In genomic region chr9:108806831-108807230, GRCm38 (mm10) we compare ENCODE assay signal across 13 mouse cellular contexts. TPM values are rescaled to one million over a fixed set of nuclear protein-coding genes. Genes with fewer than 3 reads are reported as not detected.
DNase-seq lines count a peak whose midpoint lies in the region; ATAC-seq lines count a peak whose summit lies in the region.
"Had no signal": no experiment of that assay in that cellular context is flagged by ENCODE, and none has a peak within 500 bp of the region (broad histone marks: within the 10 kb centered on the region; RNA-seq: fewer than 3 reads in every experiment).

No protein-coding gene starts in this region.

- peak overlapping the region; percentile 44 for H3K9ac ChIP-seq in liver, embryonic 12.5 days
- H3K9ac ChIP-seq: hindbrain, embryonic 12.5 days had no signal

- H3K27me3 ChIP-seq in liver, embryonic 12.5 days (replicated peaks): no peaks in the 10 kb centered on the region
- H3K27me3 ChIP-seq: hindbrain, embryonic 12.5 days; Patski had no signal

- H3K9me3 ChIP-seq in liver, embryonic 12.5 days (replicated peaks): no peaks in the 10 kb centered on the region
- H3K9me3 ChIP-seq: hindbrain, embryonic 12.5 days had no signal

- DNase-seq in cerebellum, adult 9-11 months: peak; percentile 63
- DNase-seq in c-Kit-positive CD71-positive TER-119-positive erythroid progenitor cells, embryonic 14.5 days (ENCODE audit: low spot score): peak; percentile 29
- peak; percentile 56 to 59 for DNase-seq in heart, adult 9 months (ENCODE audit: low spot score in 2 of 2)
- DNase-seq in urinary bladder, postnatal 4 days (ENCODE audit: low spot score in 2 of 2): no peak
- no peak for DNase-seq in layer of hippocampus, postnatal 25 days (ENCODE audit: extremely low spot score in 1 of 2, low spot score in 1 of 2)
- DNase-seq: B cell, adult 2 months; kidney, postnatal 4 days had no signal

- H3K4me3 ChIP-seq in liver, embryonic 12.5 days: no peak overlapping the region
- H3K4me3 ChIP-seq: hindbrain, embryonic 12.5 days had no signal

- H3K36me3 ChIP-seq in liver, embryonic 12.5 days: peaks cover 67% of the 10 kb centered on the region

- ATAC-seq in cerebellum, adult (ENCODE audit: insufficient number of reproducible peaks, low FRiP score, low TSS enrichment): no peak
- ATAC-seq in liver, embryonic 12.5 days: no peak
- ATAC-seq in granulocyte monocyte progenitor cell, adult 5-6 weeks (replicated peaks; ENCODE audit: poor library complexity, severe bottlenecking): no peak
- ATAC-seq: midbrain, embryonic 16.5 days; Patski had no signal

- WGBS in liver, embryonic 12.5 days (ENCODE audit: insufficient replicate concordance): 88% methylated on average over 1 of the region's 1 CpGs

- peak overlapping the region; percentile 93 for H3K27ac ChIP-seq in liver, embryonic 12.5 days

- H3K4me2 ChIP-seq in liver, embryonic 12.5 days: peak overlapping the region; percentile 99
- H3K4me2 ChIP-seq: hindbrain, embryonic 12.5 days had no signal

- peaks cover 61% of the 10 kb centered on the region for H3K4me1 ChIP-seq in liver, embryonic 12.5 days

RNA-seq across cellular contexts. Expression of gene Nckipsd, which starts 1.3 kb away (rescaled TPM):
- polyA plus RNA-seq in liver, embryonic 12.5 days (2016; fragmentation: Nextera tagmentation; extraction: Ambion mirVana): 5.6 and 9.1 TPM in 2 replicates
- 12.2 and 12.8 TPM in 2 replicates for total RNA-seq in granulocyte monocyte progenitor cell, adult 5-6 weeks (2014; fragmentation: Nextera tagmentation)
- total RNA-seq in granulocyte monocyte progenitor cell, adult 5-6 weeks (2017): 4.9 and 9.1 TPM in 2 replicates
- 10 to 100 TPM; 64.9 to 68.1 TPM for total RNA-seq in layer of hippocampus, postnatal 25 days (2021)

RNA-seq across cellular contexts. Expression of gene Celsr3, which starts 19.3 kb away (rescaled TPM):
- 0.13 and 0.15 TPM in 2 replicates for polyA plus RNA-seq in liver, embryonic 12.5 days (2016; fragmentation: Nextera tagmentation; extraction: Ambion mirVana)
- total RNA-seq in granulocyte monocyte progenitor cell, adult 5-6 weeks (2014; fragmentation: Nextera tagmentation): 6.7 and 10.2 TPM in 2 replicates
- total RNA-seq in granulocyte monocyte progenitor cell, adult 5-6 weeks (2017): 0.99 and 2.2 TPM in 2 replicates
- total RNA-seq in layer of hippocampus, postnatal 25 days (2021): 10 to 100 TPM; 42.5 to 66.0 TPM

RNA-seq across cellular contexts. Expression of gene Ip6k2, which starts 23.2 kb away (rescaled TPM):
- 15.7 and 20.3 TPM in 2 replicates for polyA plus RNA-seq in liver, embryonic 12.5 days (2016; fragmentation: Nextera tagmentation; extraction: Ambion mirVana)
- total RNA-seq in granulocyte monocyte progenitor cell, adult 5-6 weeks (2014; fragmentation: Nextera tagmentation): 24.3 and 25.5 TPM in 2 replicates
- 34.4 and 35.8 TPM in 2 replicates for total RNA-seq in granulocyte monocyte progenitor cell, adult 5-6 weeks (2017)
- 100 to 1,000 TPM; 203 to 244 TPM for total RNA-seq in layer of hippocampus, postnatal 25 days (2021)

RNA-seq across cellular contexts. Expression of gene Slc26a6, which starts 46.3 kb away (rescaled TPM):
- polyA plus RNA-seq in liver, embryonic 12.5 days (2016; fragmentation: Nextera tagmentation; extraction: Ambion mirVana): 6.9 and 9.0 TPM in 2 replicates
- total RNA-seq in granulocyte monocyte progenitor cell, adult 5-6 weeks (2014; fragmentation: Nextera tagmentation): 4.7 and 18.3 TPM in 2 replicates
- total RNA-seq in granulocyte monocyte progenitor cell, adult 5-6 weeks (2017): 1.5 and 3.5 TPM in 2 replicates
- 10 to 100 TPM; 21.4 to 21.5 TPM for total RNA-seq in layer of hippocampus, postnatal 25 days (2021)

Comparison
In these comparisons a context has a peak if more than half of its experiments do, and no peak if none do; other contexts are left out.
1. DNase-seq: peak in cerebellum, adult 9-11 months (single experiment), c-Kit-positive CD71-positive TER-119-positive erythroid progenitor cells, embryonic 14.5 days (single experiment) and heart, adult 9 months (2 of 2); none in urinary bladder, postnatal 4 days (0 of 2) and layer of hippocampus, postnatal 25 days (0 of 2).
2. RNA of gene Nckipsd, which starts 1.3 kb away (total RNA-seq): 64.9 to 68.1 TPM in layer of hippocampus, postnatal 25 days; 4.9 to 12.8 TPM in granulocyte monocyte progenitor cell, adult 5-6 weeks; every median in the first group is over 4 times any median in the second.
3. RNA of gene Ip6k2, which starts 23.2 kb away (total RNA-seq): 203 to 244 TPM in layer of hippocampus, postnatal 25 days; 24.3 to 35.8 TPM in granulocyte monocyte progenitor cell, adult 5-6 weeks; every median in the first group is over 4 times any median in the second.